Mouse (Mus musculus) midbrain, embryonic 15.5 days (tissue): ENCODE data around the gene Pnldc1. TPM values are rescaled to one million over a fixed set of nuclear protein-coding genes. Genes with fewer than 3 reads are reported as not detected.
A peak's percentile ranks its signal among the peaks of the same experiment; 100 is the strongest.
"Not testable (repeated sequence)": the region's sequence is repeated elsewhere in the genome, so short reads cannot be mapped to it uniquely, and the experiment has no call there.

Experiments used
- ATAC-seq: fragments of 200-750 bp; cut with Nextera tagmentation; replicated peaks from 2 replicates; pipeline ENCODE4 v1.8.0; 2017; ENCODE audit warnings: moderate TSS enrichment
- H3K27ac ChIP-seq: fragments of 300-500 bp; sonication (generic); 2 replicates; pipeline ENCODE4 v1.5.1; 2015; ENCODE audit warnings: mild to moderate bottlenecking, inconsistent platforms
- H3K27me3 ChIP-seq: fragments of 300-500 bp; sonication (generic); replicated peaks from 2 replicates; pipeline ENCODE4 v1.6.1; 2015; ENCODE audit warnings: inconsistent platforms
- H3K36me3 ChIP-seq: fragments of 300-500 bp; sonication (generic); replicated peaks from 2 replicates; pipeline ENCODE4 v1.6.1; 2015; ENCODE audit warnings: inconsistent platforms
- H3K4me1 ChIP-seq: fragments of 300-500 bp; sonication (generic); 2 replicates; pipeline ENCODE4 v1.6.1; 2015; ENCODE audit warnings: inconsistent platforms
- H3K4me2 ChIP-seq: fragments of 300-500 bp; sonication (generic); 2 replicates; pipeline ENCODE4 v1.6.1; 2015; ENCODE audit warnings: inconsistent platforms, mild to moderate bottlenecking, moderate library complexity
- H3K4me3 ChIP-seq: fragments of 300-500 bp; sonication (generic); 2 replicates; pipeline ENCODE4 v1.5.1; 2015; ENCODE audit warnings: mild to moderate bottlenecking, inconsistent platforms
- H3K9ac ChIP-seq: fragments of 300-500 bp; sonication (generic); 2 replicates; pipeline ENCODE4 v1.6.1; 2015; ENCODE audit warnings: mild to moderate bottlenecking, inconsistent platforms
- H3K9me3 ChIP-seq: fragments of 300-500 bp; sonication (generic); 2 replicates; pipeline ENCODE4 v1.6.1; 2016; ENCODE audit warnings: inconsistent platforms
- WGBS: fragments of 180-500 bp; shearing (Covaris S2); methylation state at CpG from one replicate; pipeline ENCODE4 v1.1.7; 2015; ENCODE audit warnings: mixed read lengths; 5-methylcytosine and 5-hydroxymethylcytosine counted together
- polyA plus RNA-seq: library from polyadenylated mRNA; unstranded; fragments of >200 nt; fragmentation: Nextera tagmentation; extraction: Ambion mirVana; gene quantifications from 2 replicates; pipeline ENCODE4 v1.2.1, GENCODE M21; 2015

The Pnldc1 gene
- polyA plus RNA-seq, 1 experiment from 2014 or later, result 2.2 TPM

GRCm38 (mm10) chr17:12931576-12931975 is 21.5 kb upstream of the Pnldc1 start:
- H3K4me1 ChIP-seq, ATAC-seq, H3K27ac ChIP-seq, H3K9ac ChIP-seq, H3K4me3 ChIP-seq, H3K27me3 ChIP-seq, H3K4me2 ChIP-seq, H3K36me3 ChIP-seq, H3K9me3 ChIP-seq: not testable (repeated sequence)
- WGBS, result 83% methylated on average over 5 of the region's 5 CpGs

GRCm38 (mm10) chr17:12925703-12926180 is 15.7 kb upstream of the Pnldc1 start:
- H3K36me3 ChIP-seq, result peaks cover 46% of the 10 kb centered on the region
- WGBS, result 91% methylated on average over 8 of the region's 8 CpGs

GRCm38 (mm10) chr17:12925001-12925400 is 15.0 kb upstream of the Pnldc1 start:
- no peak overlapping the region for H3K27ac ChIP-seq
- peaks cover 53% of the 10 kb centered on the region for H3K36me3 ChIP-seq

More at GRCm38 (mm10) chr17:12925703-12926180, 15.7 kb upstream of the Pnldc1 start:
- Histone ChIP-seq H3K27ac (no peak overlapping the region), H3K4me1 (no peaks in the 10 kb centered on the region), H3K9ac (no peak overlapping the region), H3K9me3 (no peaks in the 10 kb centered on the region), H3K4me2 (no peak overlapping the region), H3K27me3 (no peaks in the 10 kb centered on the region), H3K4me3 (no peak overlapping the region)
- no peak for ATAC-seq

DNA sequence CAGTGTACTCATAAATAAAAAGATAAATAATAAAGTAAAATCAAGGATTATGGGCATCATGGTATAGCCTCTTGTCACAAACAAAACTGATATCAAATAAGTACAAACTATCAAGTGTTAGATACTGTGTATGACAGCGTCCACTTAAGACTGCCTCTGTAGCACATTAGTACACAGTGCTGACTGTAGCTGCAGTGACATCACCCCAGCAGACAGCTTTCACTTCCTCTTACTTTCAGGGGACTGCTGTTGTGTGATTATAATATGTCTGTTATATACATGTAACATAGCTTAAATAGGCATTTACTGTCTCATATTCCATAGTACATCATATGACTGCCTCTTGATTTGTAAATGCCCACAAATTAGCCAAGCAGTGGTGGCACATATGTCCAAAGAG is 11.0 kb upstream of the Pnldc1 start:
- WGBS, result 98% methylated on average over 1 of the region's 1 CpGs
- peaks cover 13% of the 10 kb centered on the region for H3K4me1 ChIP-seq

More at GRCm38 (mm10) chr17:12925001-12925400, 15.0 kb upstream of the Pnldc1 start:
- Histone ChIP-seq H3K9ac (no peak overlapping the region), H3K4me3 (no peak overlapping the region), H3K9me3 (no peaks in the 10 kb centered on the region), H3K27me3 (no peaks in the 10 kb centered on the region), H3K4me2 (no peak overlapping the region), H3K4me1 (no peaks in the 10 kb centered on the region)
- WGBS, result 90% methylated on average over 3 of the region's 3 CpGs
- no peak for ATAC-seq

GRCm38 (mm10) chr17:12916588-12917380 is 6.8 kb upstream of the Pnldc1 start:
- Histone ChIP-seq H3K4me3 (peak overlapping the region; percentile 62), H3K36me3 (peaks cover 43% of the 10 kb centered on the region), H3K4me2 (peak overlapping the region; percentile 64), H3K27me3 (no peaks in the 10 kb centered on the region), H3K9me3 (no peaks in the 10 kb centered on the region), H3K27ac (peak overlapping the region; percentile 86), H3K9ac (peak overlapping the region; percentile 84), H3K4me1 (peaks cover 21% of the 10 kb centered on the region)
- under 1% methylated on average over 40 of the region's 40 CpGs for WGBS
- ATAC-seq, result peak; percentile 73

More for the DNA sequence above, 11.0 kb upstream of the Pnldc1 start:
- no peak for ATAC-seq
- no peak overlapping the region for H3K9ac ChIP-seq
- no peak overlapping the region for H3K4me2 ChIP-seq
- H3K27ac ChIP-seq, result no peak overlapping the region
- H3K4me3 ChIP-seq, result no peak overlapping the region
- no peaks in the 10 kb centered on the region for H3K9me3 ChIP-seq
- no peaks in the 10 kb centered on the region for H3K27me3 ChIP-seq
- peaks cover 63% of the 10 kb centered on the region for H3K36me3 ChIP-seq

- Histone ChIP-seq H3K4me3 (peak within 1 kb of the TSS; percentile 62), H3K36me3 (peaks cover 39% of the 10 kb centered on the region), H3K27me3 (no peaks in the 10 kb centered on the region), H3K4me2 (peak within 1 kb of the TSS; percentile 79), H3K27ac (peak within 1 kb of the TSS; percentile 86), H3K9ac (peak within 1 kb of the TSS; percentile 84), H3K4me1 (peaks cover 21% of the 10 kb centered on the region), H3K9me3 (no peaks in the 10 kb centered on the region)
- WGBS, result under 1% methylated on average over 56 of the region's 56 CpGs
- ATAC-seq, result peak; percentile 99
Measured at GRCm38 (mm10) chr17:12915881-12916583, 6.0 kb upstream of the Pnldc1 start, which contains the start of gene Mrpl18. Gene Mrpl18, minus strand, starts transcription at chr17:12916345.

DNA sequence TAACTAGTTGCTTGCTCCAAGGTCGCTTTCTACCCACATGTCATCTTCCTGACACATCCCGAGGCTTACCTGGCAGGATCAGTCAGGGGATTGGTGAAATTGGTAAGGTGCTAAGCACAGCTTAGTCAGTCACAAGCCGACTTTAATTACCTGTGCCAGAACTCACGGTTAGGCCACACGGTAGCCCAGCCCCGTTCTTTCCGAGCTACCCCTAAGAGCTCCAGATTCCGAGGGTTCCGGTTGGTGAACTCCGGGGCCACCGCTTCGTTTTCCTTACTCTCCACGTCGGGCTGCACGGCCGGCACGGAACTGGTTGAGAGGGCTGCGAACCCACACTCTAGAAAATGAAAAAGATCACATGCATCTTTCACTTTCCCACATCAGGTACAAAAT is 5.5 kb upstream of the Pnldc1 start, which contains the start of gene Tcp1:
Gene Tcp1, plus strand, starts transcription at position 214 of the 393 bp plus-strand sequence.
- Histone ChIP-seq H3K9ac (peak within 1 kb of the TSS; percentile 84), H3K9me3 (no peaks in the 10 kb centered on the region), H3K27me3 (no peaks in the 10 kb centered on the region), H3K27ac (peak within 1 kb of the TSS; percentile 86), H3K4me1 (peaks cover 21% of the 10 kb centered on the region), H3K4me2 (peak within 1 kb of the TSS; percentile 79), H3K36me3 (peaks cover 39% of the 10 kb centered on the region), H3K4me3 (peak within 1 kb of the TSS; percentile 62)
- 2% methylated on average over 18 of the region's 18 CpGs for WGBS
- peak; percentile 11 for ATAC-seq

DNA sequence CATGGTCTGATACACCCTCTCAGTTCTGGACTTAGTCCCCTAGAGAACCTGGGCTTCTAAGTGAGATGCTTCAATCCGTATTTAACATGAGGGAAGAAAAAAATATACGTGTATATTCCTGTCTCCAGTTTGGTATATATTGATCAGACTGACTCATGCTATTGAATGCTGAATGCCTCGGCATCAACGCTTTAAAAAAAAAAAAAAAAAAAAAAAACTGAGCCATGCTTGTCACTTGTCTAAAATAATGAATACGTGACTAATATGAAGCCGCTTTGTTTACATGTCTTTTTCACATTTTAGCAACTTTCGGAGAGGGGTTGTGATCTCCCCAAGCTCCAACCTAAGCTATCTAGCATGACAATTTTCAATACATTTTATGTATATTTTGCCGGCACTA is 361 bp upstream of the Pnldc1 start:
- WGBS, result 88% methylated on average over 8 of the region's 8 CpGs
- ATAC-seq, result no peak
- Histone ChIP-seq H3K27ac (no peak overlapping the region), H3K9me3 (no peaks in the 10 kb centered on the region), H3K9ac (no peak overlapping the region), H3K4me1 (peaks cover 8% of the 10 kb centered on the region), H3K27me3 (no peaks in the 10 kb centered on the region), H3K36me3 (peaks cover 38% of the 10 kb centered on the region; the same call in 1 of the 2 replicates), H3K4me2 (no peak overlapping the region), H3K4me3 (no peak overlapping the region)

DNA sequence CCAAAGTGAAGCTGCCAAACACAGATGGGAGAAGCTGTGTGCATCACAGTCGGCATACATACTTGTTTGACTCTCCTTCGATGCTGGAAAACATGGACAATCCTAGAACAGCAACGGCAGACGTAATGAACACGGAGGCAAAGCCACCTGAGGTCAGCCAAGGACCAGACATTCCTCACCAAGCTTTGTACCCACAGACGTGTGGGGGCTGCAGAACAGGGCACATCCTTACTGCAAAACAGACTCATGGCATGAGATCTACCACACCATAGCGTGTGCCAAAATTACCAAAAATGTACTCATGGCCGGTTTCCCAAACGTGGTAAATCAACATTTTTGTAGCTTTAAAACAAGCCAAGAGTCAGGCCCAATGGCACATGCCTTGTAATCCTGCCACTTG is 3.6 kb downstream of the Pnldc1 start:
- Histone ChIP-seq H3K9me3 (no peaks in the 10 kb centered on the region), H3K4me3 (no peak overlapping the region), H3K36me3 (peaks cover 20% of the 10 kb centered on the region; the same call in 1 of the 2 replicates), H3K4me1 (no peaks in the 10 kb centered on the region), H3K9ac (no peak overlapping the region), H3K27ac (no peak overlapping the region), H3K27me3 (no peaks in the 10 kb centered on the region), H3K4me2 (no peak overlapping the region)
- no peak for ATAC-seq
- 91% methylated on average over 9 of the region's 9 CpGs for WGBS

DNA sequence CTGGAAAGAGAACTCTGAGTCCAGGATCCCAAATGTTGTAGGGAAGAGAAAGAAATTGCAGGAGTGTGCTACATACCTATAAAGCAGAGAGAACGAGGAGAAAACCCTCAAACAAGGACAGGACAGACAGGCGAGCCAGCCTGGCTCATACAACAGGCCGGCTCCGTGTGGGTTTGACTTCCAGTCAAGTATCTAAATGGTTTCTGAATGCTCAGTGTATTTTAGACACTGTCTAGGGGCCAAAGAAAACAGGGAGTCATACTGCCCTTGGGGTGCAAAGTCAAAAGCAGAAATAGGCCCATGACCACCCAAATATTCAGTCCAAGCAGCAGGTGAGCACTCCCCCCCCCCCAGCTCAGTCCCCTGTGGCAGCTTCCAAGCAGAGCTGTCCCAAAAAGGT is 4.2 kb downstream of the Pnldc1 start:
- H3K4me3 ChIP-seq, result no peak overlapping the region
- H3K27ac ChIP-seq, result no peak overlapping the region
- no peak overlapping the region for H3K4me2 ChIP-seq
- H3K27me3 ChIP-seq, result no peaks in the 10 kb centered on the region
- no peak overlapping the region for H3K9ac ChIP-seq
- H3K4me1 ChIP-seq, result no peaks in the 10 kb centered on the region
- 91% methylated on average over 4 of the region's 4 CpGs for WGBS
- peaks cover 16% of the 10 kb centered on the region; the same call in 1 of the 2 replicates for H3K36me3 ChIP-seq
- ATAC-seq, result no peak
- no peaks in the 10 kb centered on the region for H3K9me3 ChIP-seq

DNA sequence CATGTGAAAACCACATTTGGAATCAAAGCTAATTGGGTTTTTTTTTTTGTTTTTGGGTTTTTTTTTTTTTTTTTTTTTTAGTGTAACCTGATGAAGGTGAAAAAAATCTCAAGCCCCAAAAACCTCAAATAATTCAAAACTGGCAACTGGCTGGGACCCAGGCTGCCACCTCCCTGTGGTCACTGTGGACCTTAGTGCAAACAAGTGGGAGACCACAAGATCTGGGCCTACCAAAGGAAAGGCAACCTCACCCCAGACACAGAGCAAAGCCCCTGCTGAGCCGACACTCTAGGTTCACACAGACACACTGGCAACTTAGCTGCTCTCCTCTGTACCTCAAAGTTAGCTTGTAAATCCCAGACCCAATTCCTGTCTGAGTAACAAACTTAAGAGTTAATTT is 5.7 kb downstream of the Pnldc1 start:
- Histone ChIP-seq H3K36me3 (0 out of 2 replicates have a peak, but pooled peaks cover 11% of the 10 kb centered on the region), H3K9ac (no peak overlapping the region), H3K9me3 (no peaks in the 10 kb centered on the region), H3K4me3 (no peak overlapping the region), H3K4me1 (no peaks in the 10 kb centered on the region), H3K27me3 (no peaks in the 10 kb centered on the region), H3K27ac (no peak overlapping the region), H3K4me2 (no peak overlapping the region)
- no peak for ATAC-seq
- 83% methylated on average over 1 of the region's 1 CpGs for WGBS
